Mouse (Mus musculus) cerebellum, adult 9-10 months (tissue): ENCODE measurements around the gene Tet1.
A peak's percentile ranks its signal among the peaks of the same experiment; 100 is the strongest.
"Not testable (repeated sequence)": the region's sequence is repeated elsewhere in the genome, so short reads cannot be mapped to it uniquely, and the experiment has no call there.

ENCODE experiments used
- DNase-seq: peaks from one replicate; pipeline ENCODE4 v3.0.0; 2022

Gene Tet1

GRCm38 (mm10) chr10:62908896-62909295 lies at the start of gene Tet1:
TSS of gene Tet1 (minus strand) at chr10:62908996.
- not testable (repeated sequence) for DNase-seq

DNA sequence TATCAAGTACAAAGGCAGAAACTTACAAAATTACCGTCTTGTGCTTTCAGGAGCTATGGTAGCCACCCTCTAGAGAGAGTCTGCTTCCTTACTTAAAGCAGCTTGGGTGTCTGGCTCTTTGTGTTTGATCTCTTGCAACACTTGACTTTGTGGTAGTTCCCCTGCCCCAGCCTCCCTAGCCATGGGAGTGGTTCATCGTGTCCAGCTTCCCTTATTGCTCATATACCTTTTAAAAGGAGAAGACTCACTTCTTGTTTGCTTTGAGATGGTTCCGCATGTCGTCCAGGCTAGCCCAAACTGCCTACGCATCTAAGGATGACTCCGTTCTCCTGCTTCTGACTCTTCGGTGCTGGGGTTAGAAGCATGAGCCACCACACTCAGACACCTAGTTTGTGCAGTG lies 39.8 kb upstream of the Tet1 start:
- no peak for DNase-seq

GRCm38 (mm10) chr10:62946738-62947471 lies 38.1 kb upstream of the Tet1 start, which contains the start of gene Dna2:
TSS of gene Dna2 (plus strand) at chr10:62947026.
- peak; percentile 73 for DNase-seq

DNA sequence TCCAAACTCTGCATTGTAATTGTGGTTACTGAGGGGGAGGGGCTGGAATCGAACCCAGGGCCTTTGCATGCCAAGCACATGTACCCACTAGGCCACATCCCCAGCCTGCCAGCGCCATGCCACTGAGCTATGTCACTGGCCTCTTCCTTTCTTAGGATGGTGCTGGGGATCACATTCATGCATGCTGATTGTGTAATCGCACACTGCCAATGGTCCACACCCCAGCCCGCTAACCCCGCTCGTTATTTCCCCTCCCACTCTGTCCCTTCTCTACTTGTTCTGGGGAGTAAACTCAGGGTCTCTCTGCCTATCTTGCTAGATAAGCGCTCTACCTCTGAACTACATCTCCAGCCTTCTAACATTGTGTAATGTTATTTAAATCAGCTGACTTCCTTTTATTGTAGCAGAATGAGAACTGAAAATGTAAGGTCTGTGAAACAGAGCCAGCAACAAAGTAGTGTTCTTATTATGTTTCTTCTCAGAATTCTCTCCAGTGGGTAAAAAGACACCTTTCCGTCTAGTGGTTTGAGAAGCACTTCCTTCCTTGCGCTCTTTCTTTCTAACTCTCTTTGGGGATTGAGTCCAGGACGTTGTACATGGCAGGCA lies 36.3 kb upstream of the Tet1 start:
- no peak for DNase-seq

DNA sequence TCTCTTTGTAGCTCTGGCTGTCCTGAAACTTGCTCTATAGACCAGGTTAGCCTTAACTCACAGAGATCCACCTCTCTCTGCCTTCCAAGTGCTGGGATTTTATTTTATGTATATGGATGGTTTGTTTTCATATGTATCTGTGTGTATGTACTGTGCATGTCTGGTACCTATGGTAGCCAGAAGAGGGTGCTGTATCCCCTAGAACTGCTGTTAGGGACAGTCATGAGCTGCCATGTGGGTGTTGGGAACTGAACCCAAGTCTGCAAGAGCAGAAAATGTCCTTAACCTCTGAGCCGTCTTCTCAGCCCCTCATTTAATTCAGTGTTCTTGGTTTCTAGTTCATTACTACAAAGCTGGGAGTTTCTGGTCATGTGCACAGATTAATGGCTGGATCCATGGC lies 23.6 kb upstream of the Tet1 start:
- no peak for DNase-seq

- no peak for DNase-seq
Observed at GRCm38 (mm10) chr10:62924096-62924635, 15.4 kb upstream of the Tet1 start.

DNA sequence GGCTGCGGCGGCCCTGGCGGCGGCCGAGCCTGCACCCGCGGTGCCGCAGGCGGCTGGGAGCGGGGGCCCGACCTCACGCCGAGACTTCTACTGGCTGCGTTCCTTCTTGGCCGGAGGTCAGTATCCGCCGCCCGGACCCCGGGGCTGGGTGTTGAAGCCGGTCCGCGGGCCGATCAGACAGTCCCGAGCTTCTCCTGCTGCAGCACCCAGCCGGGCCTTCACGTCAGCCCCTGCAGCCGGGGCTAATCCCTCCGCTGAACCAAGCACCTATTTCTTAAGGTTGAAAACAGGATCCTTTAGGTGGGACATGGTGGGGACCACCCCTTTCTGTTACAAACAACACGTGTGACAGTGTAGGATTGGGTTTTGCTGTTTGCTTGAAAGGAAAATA lies 12.0 kb upstream of the Tet1 start:
- no peak for DNase-seq

DNA sequence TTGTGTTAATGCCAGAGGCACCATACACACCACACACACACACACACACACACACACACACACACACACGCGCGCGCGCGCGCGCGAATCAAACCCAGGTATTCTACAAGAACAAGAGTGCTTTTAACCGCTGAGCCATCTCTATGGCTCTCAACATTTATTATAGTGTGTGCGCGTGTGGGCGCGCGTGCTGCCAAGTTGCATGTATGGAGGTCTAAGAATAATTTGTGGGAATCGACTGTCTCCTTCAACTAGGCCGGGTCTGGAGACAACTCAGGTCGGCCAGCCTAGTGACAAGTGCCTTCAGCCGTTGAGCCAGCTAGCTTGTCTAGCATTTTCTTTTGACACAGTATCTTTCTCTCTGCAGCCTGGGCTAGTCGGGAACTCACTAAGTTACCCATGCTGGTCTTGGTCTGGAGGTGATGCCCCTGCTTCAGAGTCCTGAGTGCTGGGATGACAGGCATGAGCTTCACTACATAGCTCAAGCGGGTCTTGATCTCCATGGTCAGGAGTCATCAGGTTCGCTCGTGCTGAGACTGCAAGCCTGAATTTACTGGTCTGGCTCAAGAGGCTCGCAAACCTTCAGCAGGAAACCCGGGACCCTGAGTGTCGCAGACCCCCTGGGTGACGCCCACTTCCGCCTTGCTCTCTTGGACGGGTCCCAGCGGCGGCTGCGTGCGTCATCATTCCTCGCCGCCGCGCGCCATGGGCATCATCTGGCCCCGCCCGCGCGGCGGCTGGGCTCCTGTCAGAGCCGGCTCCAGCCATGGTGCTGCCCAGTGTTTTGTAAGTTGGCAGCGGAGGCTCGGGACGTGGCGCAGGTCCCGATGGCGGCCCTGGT lies 11.3 kb upstream of the Tet1 start, which contains the start of gene Slc25a16:
Gene Slc25a16 (plus strand): TSS at position 709 of the 841 bp plus-strand sequence.
- DNase-seq = peak; percentile 93

- no peak for DNase-seq
Observed at GRCm38 (mm10) chr10:62918985-62919384, 10.2 kb upstream of the Tet1 start.

- DNase-seq = no peak
Observed at GRCm38 (mm10) chr10:62911120-62911519, 2.3 kb upstream of the Tet1 start.

- no peak for DNase-seq
Observed at GRCm38 (mm10) chr10:62906336-62906735, 2.5 kb downstream of the Tet1 start.

GRCm38 (mm10) chr10:62902829-62903228 lies 6.0 kb downstream of the Tet1 start:
- DNase-seq = no peak

GRCm38 (mm10) chr10:62901826-62902225 lies 7.0 kb downstream of the Tet1 start:
- DNase-seq = no peak

DNA sequence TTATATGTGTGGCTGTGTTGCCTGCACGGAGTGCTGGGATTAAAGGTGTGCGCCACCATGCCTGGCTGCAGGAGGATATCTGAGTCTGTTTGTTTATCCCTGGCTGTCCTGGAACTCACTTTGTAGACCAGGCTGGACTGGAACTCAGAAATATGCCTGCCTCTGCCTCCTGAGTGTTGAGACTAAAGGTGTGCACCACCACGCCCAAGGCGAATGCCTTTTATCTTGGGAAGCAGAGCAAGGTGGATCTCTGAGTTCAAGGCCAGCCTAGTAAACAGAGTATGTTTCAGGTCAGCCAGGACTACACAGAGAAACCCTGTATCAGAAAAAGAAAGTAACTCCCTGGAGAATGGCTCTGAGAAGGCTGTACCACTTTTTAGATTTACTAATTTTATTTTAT lies 8.7 kb downstream of the Tet1 start:
- DNase-seq = no peak

- no peak for DNase-seq
Observed at GRCm38 (mm10) chr10:62898061-62898460, 10.7 kb downstream of the Tet1 start.

GRCm38 (mm10) chr10:62897437-62897836 lies 11.4 kb downstream of the Tet1 start:
- no peak for DNase-seq

DNA sequence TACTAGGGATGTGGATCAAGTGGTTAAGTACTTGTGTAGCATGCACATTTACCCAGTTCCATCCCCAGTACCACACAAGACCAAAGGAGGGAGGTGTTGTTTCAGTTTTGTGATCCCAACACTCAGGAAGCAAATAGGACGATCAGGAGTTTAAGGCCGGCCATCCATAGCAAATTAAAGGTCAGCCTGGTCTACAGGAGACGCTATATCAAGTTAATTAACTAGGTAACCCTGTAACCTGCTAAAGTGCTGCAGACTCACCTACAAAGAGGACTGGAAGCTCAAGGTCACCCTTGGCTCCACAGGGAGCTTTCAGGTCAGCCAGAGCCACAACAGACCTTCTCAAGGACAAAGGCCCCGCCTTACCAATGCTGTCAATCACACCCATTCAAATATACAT lies 12.0 kb downstream of the Tet1 start:
- no peak for DNase-seq

DNA sequence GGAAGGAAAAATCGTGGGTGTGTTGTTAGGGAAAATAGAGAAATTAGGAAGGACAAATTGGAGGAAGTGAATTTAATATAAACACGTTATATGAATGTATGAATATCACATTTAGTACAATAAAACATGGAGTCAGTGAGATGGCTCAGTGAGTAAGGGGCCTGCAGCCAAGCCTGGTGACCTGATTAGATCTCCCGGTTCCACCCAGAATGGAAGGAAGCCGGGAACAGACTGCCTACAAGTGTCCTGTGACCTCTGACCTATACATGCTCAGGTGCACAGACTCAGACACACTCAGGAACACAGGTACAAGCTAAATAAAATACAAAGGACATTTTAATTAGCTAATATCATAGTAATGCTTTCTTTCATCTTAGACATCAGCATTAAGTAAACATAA lies 12.8 kb downstream of the Tet1 start:
- no peak for DNase-seq

GRCm38 (mm10) chr10:62895386-62895785 lies 13.4 kb downstream of the Tet1 start:
- DNase-seq = no peak

- no peak for DNase-seq
Observed at GRCm38 (mm10) chr10:62894447-62894846, 14.3 kb downstream of the Tet1 start.

- DNase-seq = no peak
Observed at GRCm38 (mm10) chr10:62893356-62893884, 15.4 kb downstream of the Tet1 start.

DNA sequence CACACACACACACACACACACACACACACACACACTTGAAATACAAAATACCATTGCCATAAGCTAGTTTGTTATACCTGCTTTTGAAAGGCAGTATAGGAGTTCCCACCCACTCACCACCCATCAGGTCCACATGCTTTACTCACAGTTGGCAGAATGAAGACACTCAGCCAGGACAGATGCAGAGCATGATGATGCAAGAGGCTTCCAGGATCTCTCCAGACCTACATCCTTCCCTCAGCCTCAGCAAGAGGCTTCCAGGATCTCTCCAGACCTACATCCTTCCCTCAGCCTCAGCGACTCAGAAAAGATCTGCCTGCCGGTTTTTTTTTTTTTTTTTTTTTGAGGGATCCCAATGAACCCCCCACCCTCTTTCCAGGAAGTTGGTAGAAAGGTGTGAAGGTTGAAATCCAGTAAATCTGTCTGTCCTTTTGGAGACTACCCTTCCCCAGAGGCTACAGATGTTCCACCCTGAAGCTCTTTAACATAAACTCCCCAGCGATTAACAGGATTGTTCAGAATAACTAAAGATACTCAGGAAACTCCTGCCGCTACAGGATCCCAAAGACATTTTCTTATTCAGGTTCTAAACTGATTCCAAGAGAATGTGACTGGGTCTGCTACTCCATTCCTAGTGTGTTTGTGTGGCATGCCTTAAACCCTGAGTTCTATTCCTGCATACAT lies 16.1 kb downstream of the Tet1 start:
- no peak for DNase-seq
